Mouse (Mus musculus) megakaryocyte-erythroid progenitor cell, adult 5 weeks (primary cell): Measurements from ENCODE around the gene Abraxas1. TPM values are rescaled to one million over a fixed set of nuclear protein-coding genes. Genes with fewer than 3 reads are reported as not detected.

Experiments used
- polyA plus RNA-seq: library from polyadenylated mRNA; stranded (reverse); fragments of >175 nt; gene quantifications from 2 replicates; pipeline ENCODE4 v1.2.3, GENCODE M21; 2012

Abraxas1 gene
- 6.5 and 8.9 TPM in 2 replicates for polyA plus RNA-seq

GRCm38 (mm10) chr5:100820483-100821184 lies at the start of gene Abraxas1:
Gene Abraxas1 (minus strand): TSS chr5:100820965.

GRCm38 (mm10) chr5:100845485-100845847 lies 24.7 kb upstream of the Abraxas1 start, which contains the start of gene Gpat3:
Gene Gpat3 (plus strand): TSS chr5:100845713.

GRCm38 (mm10) chr5:100798165-100798860 lies 22.5 kb downstream of the Abraxas1 start, which contains the start of the genes Helq and Mrps18c:
Gene Helq (minus strand): TSS chr5:100798598.
Gene Mrps18c (plus strand): TSS chr5:100798627.

Other genes with a start within 250 kb of the Abraxas1 start
- gene Plac8, start 248.7 kb downstream of the Abraxas1 start, polyA plus RNA-seq: 60.6 and 83.1 TPM in 2 replicates
- 52.9 and 54.3 TPM in 2 replicates for gene Coq2, start 145.8 kb downstream of the Abraxas1 start, polyA plus RNA-seq
- gene Hpse, start 101.2 kb downstream of the Abraxas1 start, polyA plus RNA-seq: 11.0 and 19.0 TPM in 2 replicates
- gene Helq, start 22.4 kb downstream of the Abraxas1 start, polyA plus RNA-seq: 13.7 and 16.2 TPM in 2 replicates
- 7.0 and 11.1 TPM in 2 replicates for gene Mrps18c, start 22.3 kb downstream of the Abraxas1 start, polyA plus RNA-seq
- 0.15 and 0.28 TPM in 2 replicates for gene Gpat3, start 24.7 kb upstream of the Abraxas1 start, polyA plus RNA-seq